Mouse (Mus musculus): ENCODE measurements around the gene Dmrtb1. TPM values are rescaled to one million over a fixed set of nuclear protein-coding genes. Genes with fewer than 3 reads are reported as not detected.

Dmrtb1 gene
- polyA plus RNA-seq, 1 experiment: 0.44 TPM

- TF ChIP-seq POLR2A (IDR thresholded peaks at IDR 0.05; ENCODE audit: low read depth, low read length) (no peak), CTCF (IDR thresholded peaks at IDR 0.05; ENCODE audit: extremely low read depth, insufficient read depth, insufficient read length, insufficient replicate concordance) (peak; percentile 2; the same call in 1 of the 2 replicates)
- Histone ChIP-seq H3K4me1 (ENCODE audit: control insufficient read depth, insufficient read depth, insufficient read length) (no peaks in the 10 kb centered on the region), H3K36me3 (ENCODE audit: control insufficient read depth, insufficient read depth, low read length) (no peaks in the 10 kb centered on the region), H3K27me3 (ENCODE audit: control insufficient read depth, insufficient read depth, low read length) (no peaks in the 10 kb centered on the region), H3K4me3 (ENCODE audit: extremely low read depth, insufficient read depth, insufficient read length) (no peak overlapping the region), H3K27ac (ENCODE audit: insufficient read depth, low read length) (no peak overlapping the region)
- DNase-seq (ENCODE audit: low read depth in 1 of 2, low spot score in 2 of 2): no peak
- WGBS: 87% methylated on average over 1 of the region's 1 CpGs
Measured at GRCm38 (mm10) chr4:107704185-107704584, 20.2 kb upstream of the Dmrtb1 start.

- no peaks in the 10 kb centered on the region for H3K27me3 ChIP-seq (ENCODE audit: control insufficient read depth, insufficient read depth, low read length)
- no peaks in the 10 kb centered on the region for H3K36me3 ChIP-seq (ENCODE audit: control insufficient read depth, insufficient read depth, low read length)
- no peaks in the 10 kb centered on the region for H3K4me1 ChIP-seq (ENCODE audit: control insufficient read depth, insufficient read depth, insufficient read length)
- no peak for DNase-seq (ENCODE audit: low read depth in 1 of 2, low spot score in 2 of 2)
- H3K4me3 ChIP-seq (ENCODE audit: extremely low read depth, insufficient read depth, insufficient read length): no peak overlapping the region
- H3K27ac ChIP-seq (ENCODE audit: insufficient read depth, low read length): no peak overlapping the region
- no peak for TF ChIP-seq POLR2A (IDR thresholded peaks at IDR 0.05; ENCODE audit: low read depth, low read length)
- TF ChIP-seq CTCF (IDR thresholded peaks at IDR 0.05; ENCODE audit: extremely low read depth, insufficient read depth, insufficient read length, insufficient replicate concordance): no peak
- WGBS: 83% methylated on average over 11 of the region's 11 CpGs
Measured at GRCm38 (mm10) chr4:107701679-107702078, 17.6 kb upstream of the Dmrtb1 start.

- TF ChIP-seq CTCF (IDR thresholded peaks at IDR 0.05; ENCODE audit: extremely low read depth, insufficient read depth, insufficient read length, insufficient replicate concordance): peak; percentile 18; the same call in 1 of the 2 replicates
- no peak for TF ChIP-seq POLR2A (IDR thresholded peaks at IDR 0.05; ENCODE audit: low read depth, low read length)
- Histone ChIP-seq H3K27me3 (ENCODE audit: control insufficient read depth, insufficient read depth, low read length) (no peaks in the 10 kb centered on the region), H3K4me1 (ENCODE audit: control insufficient read depth, insufficient read depth, insufficient read length) (no peaks in the 10 kb centered on the region), H3K4me3 (ENCODE audit: extremely low read depth, insufficient read depth, insufficient read length) (no peak overlapping the region), H3K27ac (ENCODE audit: insufficient read depth, low read length) (no peak overlapping the region), H3K36me3 (ENCODE audit: control insufficient read depth, insufficient read depth, low read length) (no peaks in the 10 kb centered on the region)
- no peak for DNase-seq (ENCODE audit: low read depth in 1 of 2, low spot score in 2 of 2)
- WGBS: 41% methylated on average over 11 of the region's 11 CpGs
Measured at GRCm38 (mm10) chr4:107701116-107701515, 17.1 kb upstream of the Dmrtb1 start.

GRCm38 (mm10) chr4:107699271-107699670 is 15.2 kb upstream of the Dmrtb1 start:
- TF ChIP-seq CTCF (IDR thresholded peaks at IDR 0.05; ENCODE audit: extremely low read depth, insufficient read depth, insufficient read length, insufficient replicate concordance) (no peak), POLR2A (IDR thresholded peaks at IDR 0.05; ENCODE audit: low read depth, low read length) (no peak)
- Histone ChIP-seq H3K4me3 (ENCODE audit: extremely low read depth, insufficient read depth, insufficient read length) (no peak overlapping the region), H3K36me3 (ENCODE audit: control insufficient read depth, insufficient read depth, low read length) (no peaks in the 10 kb centered on the region), H3K27ac (ENCODE audit: insufficient read depth, low read length) (no peak overlapping the region), H3K4me1 (ENCODE audit: control insufficient read depth, insufficient read depth, insufficient read length) (no peaks in the 10 kb centered on the region), H3K27me3 (ENCODE audit: control insufficient read depth, insufficient read depth, low read length) (no peaks in the 10 kb centered on the region)
- WGBS: 90% methylated on average over 9 of the region's 9 CpGs
- no peak for DNase-seq (ENCODE audit: low read depth in 1 of 2, low spot score in 2 of 2)

- Histone ChIP-seq H3K27me3 (ENCODE audit: control insufficient read depth, insufficient read depth, low read length) (no peaks in the 10 kb centered on the region), H3K4me3 (ENCODE audit: extremely low read depth, insufficient read depth, insufficient read length) (no peak overlapping the region), H3K4me1 (ENCODE audit: control insufficient read depth, insufficient read depth, insufficient read length) (no peaks in the 10 kb centered on the region), H3K27ac (ENCODE audit: insufficient read depth, low read length) (no peak overlapping the region), H3K36me3 (ENCODE audit: control insufficient read depth, insufficient read depth, low read length) (no peaks in the 10 kb centered on the region)
- DNase-seq (ENCODE audit: low read depth in 1 of 2, low spot score in 2 of 2): no peak
- no peak for TF ChIP-seq POLR2A (IDR thresholded peaks at IDR 0.05; ENCODE audit: low read depth, low read length)
- no peak for TF ChIP-seq CTCF (IDR thresholded peaks at IDR 0.05; ENCODE audit: extremely low read depth, insufficient read depth, insufficient read length, insufficient replicate concordance)
- WGBS: 69% methylated on average over 5 of the region's 5 CpGs
Measured at GRCm38 (mm10) chr4:107693816-107694215, 9.8 kb upstream of the Dmrtb1 start.

- no peak overlapping the region for H3K27ac ChIP-seq (ENCODE audit: insufficient read depth, low read length)
- H3K4me1 ChIP-seq (ENCODE audit: control insufficient read depth, insufficient read depth, insufficient read length): no peaks in the 10 kb centered on the region
- 46% methylated on average over 11 of the region's 11 CpGs for WGBS
- no peaks in the 10 kb centered on the region for H3K36me3 ChIP-seq (ENCODE audit: control insufficient read depth, insufficient read depth, low read length)
- DNase-seq (ENCODE audit: low read depth in 1 of 2, low spot score in 2 of 2): no peak
- H3K4me3 ChIP-seq (ENCODE audit: extremely low read depth, insufficient read depth, insufficient read length): no peak overlapping the region
- H3K27me3 ChIP-seq (ENCODE audit: control insufficient read depth, insufficient read depth, low read length): no peaks in the 10 kb centered on the region
- TF ChIP-seq CTCF (IDR thresholded peaks at IDR 0.05; ENCODE audit: extremely low read depth, insufficient read depth, insufficient read length, insufficient replicate concordance): no peak
Measured at GRCm38 (mm10) chr4:107688213-107688612, 4.2 kb upstream of the Dmrtb1 start.

GRCm38 (mm10) chr4:107687127-107687526 is 3.1 kb upstream of the Dmrtb1 start:
- H3K27me3 ChIP-seq (ENCODE audit: control insufficient read depth, insufficient read depth, low read length): no peaks in the 10 kb centered on the region
- TF ChIP-seq CTCF (IDR thresholded peaks at IDR 0.05; ENCODE audit: extremely low read depth, insufficient read depth, insufficient read length, insufficient replicate concordance) (no peak), POLR2A (IDR thresholded peaks at IDR 0.05; ENCODE audit: low read depth, low read length) (no peak)
- no peak overlapping the region for H3K4me3 ChIP-seq (ENCODE audit: extremely low read depth, insufficient read depth, insufficient read length)
- H3K27ac ChIP-seq (ENCODE audit: insufficient read depth, low read length): no peak overlapping the region
- no peaks in the 10 kb centered on the region for H3K4me1 ChIP-seq (ENCODE audit: control insufficient read depth, insufficient read depth, insufficient read length)
- WGBS: 49% methylated on average over 12 of the region's 12 CpGs
- DNase-seq (ENCODE audit: low read depth in 1 of 2, low spot score in 2 of 2): no peak
- no peaks in the 10 kb centered on the region for H3K36me3 ChIP-seq (ENCODE audit: control insufficient read depth, insufficient read depth, low read length)

All from spleen, adult 2 months (tissue).